Comparison of ENCODE assay signal across 22 mouse cellular contexts in genomic region chr14:74976972-74977371, GRCm38 (mm10). TPM values are rescaled to one million over a fixed set of nuclear protein-coding genes. Genes with fewer than 3 reads are reported as not detected.
A peak's percentile ranks its signal among the peaks of the same experiment; 100 is the strongest.
DNase-seq lines count a peak whose midpoint lies in the region; ATAC-seq and TF ChIP-seq lines count a peak whose summit lies in the region.
"Had no signal": no experiment of that assay in that cellular context is flagged by ENCODE, and none has a peak within 500 bp of the region (broad histone marks: within the 10 kb centered on the region; RNA-seq: fewer than 3 reads in every experiment).

No protein-coding gene starts in this region.

- H3K4me1 ChIP-seq in heart, embryonic 11.5 days (ENCODE audit: control insufficient read depth, insufficient read depth, low read length), result peaks cover 9% of the 10 kb centered on the region
- peaks cover 4 to 26% of the 10 kb centered on the region in 2 experiments for H3K4me1 ChIP-seq in MEL (ENCODE audit: control insufficient read depth in 1 of 2, insufficient read depth in 2 of 2, low read length in 2 of 2)
- peaks cover 17% of the 10 kb centered on the region for H3K4me1 ChIP-seq in liver, postnatal 0 days (ENCODE audit: insufficient read depth)
- H3K4me1 ChIP-seq: hindbrain, embryonic 15.5 days had no signal

- H3K27me3 ChIP-seq in heart, embryonic 11.5 days (ENCODE audit: control insufficient read depth, insufficient read depth, low read length), result no peaks in the 10 kb centered on the region
- no peaks in the 10 kb centered on the region for H3K27me3 ChIP-seq in MEL (ENCODE audit: control insufficient read depth in 1 of 2, insufficient read depth in 2 of 2, low read length in 2 of 2)
- no peaks in the 10 kb centered on the region for H3K27me3 ChIP-seq in liver, postnatal 0 days (ENCODE audit: insufficient read depth, low read length)
- H3K27me3 ChIP-seq: hindbrain, embryonic 15.5 days had no signal

- H3K9me3 ChIP-seq in heart, embryonic 11.5 days (replicated peaks; ENCODE audit: control insufficient read depth, low read length), result no peaks in the 10 kb centered on the region
- H3K9me3 ChIP-seq in MEL (replicated peaks; ENCODE audit: insufficient read depth, low read length), result no peaks in the 10 kb centered on the region
- no peaks in the 10 kb centered on the region for H3K9me3 ChIP-seq in liver, postnatal 0 days (ENCODE audit: low read length)
- H3K9me3 ChIP-seq: heart, embryonic 13.5 days; hindbrain, embryonic 15.5 days; liver, embryonic 13.5 days; midbrain, embryonic 10.5 days had no signal

- TF ChIP-seq POLR2A in MEL (IDR thresholded peaks at IDR 0.05; ENCODE audit: control insufficient read depth in 1 of 2, insufficient read depth in 1 of 2, low read depth in 1 of 2, low read length in 2 of 2, poor library complexity in 1 of 2), result no peak

- no peak overlapping the region for H3K27ac ChIP-seq in heart, embryonic 11.5 days (ENCODE audit: low read depth, low read length)
- H3K27ac ChIP-seq in MEL (ENCODE audit: control insufficient read depth, low read depth, low read length), result no peak overlapping the region
- H3K27ac ChIP-seq in liver, postnatal 0 days (ENCODE audit: low read depth), result no peak overlapping the region
- H3K27ac ChIP-seq: heart, embryonic 13.5 days; hindbrain, embryonic 15.5 days; kidney, postnatal 0 days; liver, embryonic 13.5 days; midbrain, embryonic 10.5 days had no signal

- no peak overlapping the region for H3K9ac ChIP-seq in heart, embryonic 11.5 days (ENCODE audit: low read depth, low read length)
- H3K9ac ChIP-seq in MEL (ENCODE audit: control insufficient read depth, low read depth, low read length, poor library complexity, severe bottlenecking), result no peak overlapping the region
- H3K9ac ChIP-seq in liver, postnatal 0 days (replicated peaks), result no peak overlapping the region
- H3K9ac ChIP-seq: forebrain, postnatal 0 days; heart, embryonic 13.5 days; hindbrain, embryonic 15.5 days; liver, embryonic 13.5 days; lung, embryonic 14.5 days had no signal

- H3K4me2 ChIP-seq in heart, embryonic 11.5 days, result no peak overlapping the region
- peak overlapping the region; percentile 23 for H3K4me2 ChIP-seq in liver, postnatal 0 days (ENCODE audit: low read depth, low read length)
- H3K4me2 ChIP-seq: heart, embryonic 13.5 days; hindbrain, embryonic 15.5 days; liver, embryonic 13.5 days; lung, embryonic 14.5 days had no signal

- no peak; a peak in 1 of 4 replicates for TF ChIP-seq EP300 in MEL (IDR thresholded peaks at IDR 0.05; ENCODE audit: low read depth in 1 of 2, low read length in 2 of 2)
- TF ChIP-seq EP300 in liver, postnatal 0 days (IDR thresholded peaks at IDR 0.05; ENCODE audit: low read depth), result no peak

- WGBS in heart, embryonic 11.5 days (ENCODE audit: insufficient replicate concordance), result 66% methylated on average over 6 of the region's 6 CpGs
- 44% methylated on average over 6 of the region's 6 CpGs for WGBS in liver, postnatal 0 days (ENCODE audit: insufficient replicate concordance)

- no peaks in the 10 kb centered on the region for H3K79me2 ChIP-seq in MEL (ENCODE audit: control insufficient read depth, insufficient read depth, low read length, poor library complexity)

- no peak overlapping the region for H3K4me3 ChIP-seq in heart, embryonic 11.5 days (ENCODE audit: low read depth, low read length)
- H3K4me3 ChIP-seq in MEL (ENCODE audit: control insufficient read depth in 1 of 2, insufficient read depth in 1 of 2, low read depth in 2 of 2, low read length in 2 of 2), result no peak overlapping the region
- no peak overlapping the region for H3K4me3 ChIP-seq in liver, postnatal 0 days (ENCODE audit: low read depth, low read length)
- H3K4me3 ChIP-seq: heart, embryonic 13.5 days; hindbrain, embryonic 15.5 days; liver, embryonic 13.5 days; midbrain, embryonic 10.5 days had no signal

- peak; percentile 33 for DNase-seq in heart, adult 8-10 months (ENCODE audit: low spot score)
- peak; percentile 29 for DNase-seq in CD4-positive helper T cell, adult 2 months (ENCODE audit: low read depth, low spot score)
- peak; percentile 46 for DNase-seq in MEL (ENCODE audit: low read depth, low spot score)
- DNase-seq in liver, postnatal 0 days, result no peak
- DNase-seq in B cell, adult 2 months, result no peak
- no peak for DNase-seq in testis, postnatal 14 days (ENCODE audit: low spot score)
- DNase-seq in layer of hippocampus, adult 18-20 months (ENCODE audit: low spot score in 2 of 2), result no peak
- DNase-seq: adrenal gland, postnatal 25 days; cerebellum, adult 11-12 months; cerebellum, postnatal 10 days; forebrain, postnatal 0 days; gastrocnemius, postnatal 25 days; layer of hippocampus, postnatal 36 days; liver, embryonic 13.5 days; lung, embryonic 14.5 days; right cerebral cortex, postnatal 14 days; thymus, postnatal 36 days had no signal

- TF ChIP-seq RAD21 in MEL (IDR thresholded peaks at IDR 0.05; ENCODE audit: low read depth, low read length), result no peak

- ATAC-seq in heart, embryonic 11.5 days (replicated peaks; ENCODE audit: insufficient number of reproducible peaks, low FRiP score, low TSS enrichment), result no peak
- ATAC-seq in liver, postnatal 0 days, result no peak
- ATAC-seq: forebrain, postnatal 0 days had no signal

- no peak for TF ChIP-seq CTCF in MEL (IDR thresholded peaks at IDR 0.05 in 2 of 3, conservative IDR thresholded peaks at IDR 0.05 in 1 of 3; ENCODE audit: control insufficient read depth in 1 of 3, insufficient read depth in 1 of 3, low read depth in 2 of 3, low read length in 3 of 3, poor library complexity in 1 of 3, severe bottlenecking in 1 of 3)
- no peak for TF ChIP-seq CTCF in liver, postnatal 0 days (IDR thresholded peaks at IDR 0.05; ENCODE audit: low read depth)

- no peaks in the 10 kb centered on the region for H3K36me3 ChIP-seq in heart, embryonic 11.5 days (ENCODE audit: control insufficient read depth, insufficient read depth, low read length)
- H3K36me3 ChIP-seq in MEL (ENCODE audit: control insufficient read depth in 1 of 2, insufficient read depth in 2 of 2, low read length in 2 of 2), result peaks cover 0 to 14% of the 10 kb centered on the region in 2 experiments; a peak in 2 of 4 replicates
- no peaks in the 10 kb centered on the region for H3K36me3 ChIP-seq in liver, postnatal 0 days (replicated peaks; ENCODE audit: insufficient read depth, low read length)
- H3K36me3 ChIP-seq: heart, embryonic 13.5 days; hindbrain, embryonic 15.5 days; liver, embryonic 13.5 days; midbrain, embryonic 10.5 days had no signal

TF ChIP-seq in MEL, 35 proteins besides CTCF, POLR2A, EP300 and RAD21:
- TF ChIP-seq ZMIZ1 (IDR thresholded peaks at IDR 0.05; ENCODE audit: low read depth, low read length) (no peak), MYC (IDR thresholded peaks at IDR 0.05; ENCODE audit: low read depth, low read length) (0 out of 2 replicates have a peak, but pooled peaks have one; percentile 50), RCOR1 (IDR thresholded peaks at IDR 0.05; ENCODE audit: low read depth, low read length) (peak; percentile 29; the same call in 1 of the 2 replicates), MAX (IDR thresholded peaks at IDR 0.05; ENCODE audit: low read length) (0 out of 2 replicates have a peak, but pooled peaks have one; percentile 15), CHD1 (IDR thresholded peaks at IDR 0.05; ENCODE audit: low read depth, low read length) (no peak), TAL1 (IDR thresholded peaks at IDR 0.05; ENCODE audit: low read length) (no peak), GATA1 (IDR thresholded peaks at IDR 0.05; ENCODE audit: low read depth, low read length) (peak; percentile 56; the same call in 1 of the 2 replicates), ELF1 (IDR thresholded peaks at IDR 0.05; ENCODE audit: low read depth, low read length) (0 out of 2 replicates have a peak, but pooled peaks have one; percentile 43)

RNA-seq across cellular contexts. Expression of gene Lrch1, which starts 29.3 kb away (rescaled TPM):
- total RNA-seq in heart, adult 8-10 months (2022), result 10 to 100 TPM; 13.3 to 14.7 (median 14.6) TPM
- 10.0 and 11.1 TPM in 2 replicates for polyA plus RNA-seq in heart, embryonic 11.5 days (2014; fragmentation: Nextera tagmentation; extraction: Ambion mirVana)
- total RNA-seq in MEL (2012; rRNA removed), result 2.8 and 3.3 TPM in 2 replicates
- 1 to 10 TPM in 1 of 2 experiments, not detected in 1; 6.1 TPM for polyA plus RNA-seq in MEL (2012; ENCODE audit: insufficient read depth in 1 of 2, insufficient read length in 2 of 2, low read depth in 1 of 2, low replicate concordance in 2 of 2, missing spikeins in 1 of 2)
- polyA plus RNA-seq in liver, postnatal 0 days (2015; fragmentation: Nextera tagmentation; extraction: Ambion mirVana), result 2.8 and 3.6 TPM in 2 replicates
- total RNA-seq in layer of hippocampus, adult 18-20 months (2021), result 10 to 100 TPM; 20.4 to 23.1 TPM

RNA-seq across cellular contexts. Expression of gene Rubcnl, which starts 38.9 kb away (rescaled TPM):
- total RNA-seq in heart, adult 8-10 months (2022), result 1 to 10 TPM in 2 of 4 experiments, under 1 TPM in 2; 0.69 to 1.3 (median 0.99) TPM
- 1.1 and 1.2 TPM in 2 replicates for polyA plus RNA-seq in heart, embryonic 11.5 days (2014; fragmentation: Nextera tagmentation; extraction: Ambion mirVana)
- 0.04 and 0.13 TPM in 2 replicates for total RNA-seq in MEL (2012; rRNA removed)
- polyA plus RNA-seq in MEL (2012; ENCODE audit: insufficient read depth in 1 of 2, insufficient read length in 2 of 2, low read depth in 1 of 2, low replicate concordance in 2 of 2, missing spikeins in 1 of 2), result under 1 TPM in 1 of 2 experiments, not detected in 1; 0.06 TPM
- polyA plus RNA-seq in liver, postnatal 0 days (2015; fragmentation: Nextera tagmentation; extraction: Ambion mirVana), result 0.51 and 0.69 TPM in 2 replicates
- total RNA-seq in layer of hippocampus, adult 18-20 months (2021), result 1 to 10 TPM in 1 of 2 experiments, under 1 TPM in 1; 0.81 to 1.1 TPM

Comparison
In these comparisons a context has a peak if more than half of its experiments do, and no peak if none do; other contexts are left out.
1. DNase-seq: peak in heart, adult 8-10 months (single experiment), CD4-positive helper T cell, adult 2 months (single experiment) and MEL (single experiment); none in liver, postnatal 0 days (single experiment), B cell, adult 2 months (0 of 2), testis, postnatal 14 days (single experiment) and layer of hippocampus, adult 18-20 months (0 of 2).